Mouse (Mus musculus) erythroblast, embryonic 14.5 days (primary cell): ENCODE results near the gene Pid1.

Experiments
- GATA1 ChIP-seq: IDR thresholded peaks from 2 replicates; pipeline ENCODE4 v1.6.1; 2012; ENCODE audit warnings: low read length, inconsistent platforms, mixed read lengths
- TAL1 ChIP-seq: IDR thresholded peaks from 3 replicates; pipeline ENCODE4 v1.6.1; 2012; ENCODE audit warnings: low read length, inconsistent platforms, mixed read lengths

DNA sequence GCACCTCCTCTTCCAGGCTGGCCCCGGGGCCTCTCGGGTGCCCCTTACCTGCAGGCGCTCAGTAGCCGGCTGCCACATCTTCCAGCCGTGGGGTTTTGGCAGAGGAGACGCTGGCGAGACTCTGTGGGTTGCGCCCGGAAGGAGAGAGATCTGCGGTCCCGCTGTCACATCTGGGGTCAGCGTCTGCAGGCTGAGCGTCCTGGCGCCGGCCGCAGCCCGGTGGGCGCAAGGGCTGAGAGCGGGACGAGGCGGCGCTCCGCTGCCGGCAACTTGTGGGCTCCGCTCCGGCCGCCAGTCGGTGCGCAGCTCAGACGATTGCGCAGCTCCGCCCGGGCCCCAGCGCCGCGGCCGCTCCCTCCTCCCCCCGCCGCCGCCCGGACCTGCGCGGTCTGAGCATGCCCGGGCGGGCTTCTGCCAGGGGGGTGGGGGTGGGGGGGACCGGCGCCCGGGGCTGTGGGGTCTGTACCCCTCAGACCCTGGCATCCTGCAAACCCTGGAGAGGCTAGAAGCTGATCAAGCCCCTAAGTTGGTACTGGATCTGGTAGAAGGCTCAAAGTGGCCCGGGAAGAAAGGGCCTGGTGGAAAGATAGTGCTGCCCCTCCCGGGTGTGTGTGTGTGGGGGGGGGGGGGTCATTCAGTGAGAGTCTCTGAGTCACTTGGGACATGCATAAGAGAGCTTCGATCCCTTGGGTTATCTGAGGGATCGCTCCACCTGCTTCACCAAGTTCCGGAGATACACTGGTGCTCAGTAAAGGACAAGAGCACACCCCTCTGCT is 79.5 kb downstream of the Pid1 start:
- TF ChIP-seq GATA1 (no peak), TAL1 (no peak)
